Mouse (Mus musculus) limb, embryonic 13.5 days (tissue): ENCODE results near the gene Mgat3. TPM values are rescaled to one million over a fixed set of nuclear protein-coding genes. Genes with fewer than 3 reads are reported as not detected.
A peak's percentile ranks its signal among the peaks of the same experiment; 100 is the strongest.

ENCODE experiments used
- ATAC-seq: fragments of 200-750 bp; cut with Nextera tagmentation; 2 replicates; pipeline ENCODE4 v1.8.0; 2017; ENCODE audit warnings: low read depth, moderate number of reproducible peaks, moderate TSS enrichment; ENCODE audit not compliant: low FRiP score
- H3K27ac ChIP-seq: fragments of 300-500 bp; sonication (generic); 2 replicates; pipeline ENCODE4 v1.5.1; 2015; ENCODE audit warnings: inconsistent platforms, mild to moderate bottlenecking, moderate library complexity
- H3K27me3 ChIP-seq: fragments of 300-500 bp; sonication (generic); 2 replicates; pipeline ENCODE4 v1.6.1; 2015; ENCODE audit warnings: mild to moderate bottlenecking, inconsistent platforms
- H3K36me3 ChIP-seq: fragments of 300-500 bp; sonication (generic); 2 replicates; pipeline ENCODE4 v1.6.1; 2015; ENCODE audit warnings: inconsistent platforms, mild to moderate bottlenecking, moderate library complexity
- H3K4me1 ChIP-seq: fragments of 300-500 bp; sonication (generic); 2 replicates; pipeline ENCODE4 v1.6.1; 2015; ENCODE audit warnings: inconsistent platforms
- H3K4me2 ChIP-seq: fragments of 300-500 bp; sonication (generic); replicated peaks from 2 replicates; pipeline ENCODE4 v1.6.1; 2015; ENCODE audit warnings: inconsistent platforms, mild to moderate bottlenecking, moderate library complexity
- H3K4me3 ChIP-seq: fragments of 300-500 bp; sonication (generic); 2 replicates; pipeline ENCODE4 v1.5.1; 2015; ENCODE audit warnings: moderate library complexity, mild to moderate bottlenecking, inconsistent platforms
- H3K9ac ChIP-seq: fragments of 300-500 bp; sonication (generic); 2 replicates; pipeline ENCODE4 v1.6.1; 2015; ENCODE audit warnings: mild to moderate bottlenecking, inconsistent platforms
- H3K9me3 ChIP-seq: fragments of 300-500 bp; sonication (generic); 2 replicates; pipeline ENCODE4 v1.6.1; 2016; ENCODE audit warnings: inconsistent platforms
- WGBS: fragments of 180-500 bp; shearing (Covaris S2); methylation state at CpG from one replicate; pipeline ENCODE4 v1.1.7; 2015; 5-methylcytosine and 5-hydroxymethylcytosine counted together
- polyA plus RNA-seq: library from polyadenylated mRNA; unstranded; fragments of >200 nt; fragmentation: Nextera tagmentation; extraction: Ambion mirVana; gene quantifications from 2 replicates; pipeline ENCODE4 v1.2.1, GENCODE M21; 2015

Gene Mgat3
- polyA plus RNA-seq, 1 experiment from 2014 or later: 6.1 TPM

DNA sequence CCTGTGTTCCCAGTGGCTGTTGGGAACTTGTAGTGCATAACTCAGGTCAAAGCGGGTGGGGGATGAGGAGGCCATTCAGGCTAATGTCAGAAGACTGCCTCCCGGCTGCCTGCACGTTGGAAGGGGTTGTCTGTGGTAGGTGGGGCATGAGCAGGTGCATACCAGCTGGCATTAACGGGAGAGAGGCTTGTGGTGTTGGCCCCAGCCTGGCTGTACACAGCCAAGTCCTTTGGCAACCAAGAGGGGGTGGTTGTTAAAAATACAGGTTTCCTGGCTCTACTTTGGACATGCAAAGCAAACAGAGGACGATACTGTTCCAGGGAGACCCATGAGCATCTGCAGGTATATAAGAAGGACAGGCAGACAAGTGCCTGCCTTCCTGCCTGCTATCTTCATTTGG is 8.1 kb upstream of the Mgat3 start:
- Histone ChIP-seq H3K36me3 (peaks cover 31% of the 10 kb centered on the region), H3K27ac (no peak overlapping the region), H3K4me3 (no peak overlapping the region), H3K9me3 (no peaks in the 10 kb centered on the region), H3K4me1 (no peaks in the 10 kb centered on the region), H3K4me2 (no peak overlapping the region), H3K27me3 (no peaks in the 10 kb centered on the region), H3K9ac (no peak overlapping the region)
- no peak for ATAC-seq
- 56% methylated on average over 5 of the region's 5 CpGs for WGBS

DNA sequence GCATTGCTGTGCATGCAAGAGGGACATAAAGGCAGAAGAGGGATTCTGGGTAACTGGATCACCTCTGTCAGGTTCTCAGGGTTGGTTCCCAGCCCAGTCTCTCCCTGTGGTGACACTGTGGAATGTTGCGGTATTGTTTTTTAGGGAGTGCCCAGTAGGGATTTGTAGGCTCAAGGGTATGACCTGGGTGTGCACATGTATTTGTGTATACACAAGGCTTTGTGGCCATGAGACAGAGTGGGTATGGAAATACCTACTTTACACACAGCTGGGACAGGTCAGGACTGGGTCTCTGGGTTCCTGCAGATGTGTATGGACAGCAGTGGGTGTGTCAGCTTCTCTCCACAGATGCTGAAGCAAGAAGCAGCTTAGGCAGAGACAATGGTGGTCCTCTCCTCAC is 4.0 kb upstream of the Mgat3 start:
- WGBS: 100% methylated on average over 1 of the region's 1 CpGs
- H3K36me3 ChIP-seq: no peaks in the 10 kb centered on the region
- no peaks in the 10 kb centered on the region for H3K9me3 ChIP-seq
- H3K4me2 ChIP-seq: no peak overlapping the region
- peaks cover 22% of the 10 kb centered on the region for H3K4me1 ChIP-seq
- H3K9ac ChIP-seq: no peak overlapping the region
- no peak for ATAC-seq
- H3K27me3 ChIP-seq: no peaks in the 10 kb centered on the region
- no peak overlapping the region for H3K4me3 ChIP-seq
- no peak overlapping the region for H3K27ac ChIP-seq

GRCm38 (mm10) chr15:80170357-80170756 is 3.2 kb upstream of the Mgat3 start:
- Histone ChIP-seq H3K9me3 (no peaks in the 10 kb centered on the region), H3K36me3 (no peaks in the 10 kb centered on the region), H3K9ac (no peak overlapping the region), H3K27ac (no peak overlapping the region), H3K4me3 (no peak overlapping the region), H3K4me2 (no peak overlapping the region), H3K4me1 (peaks cover 31% of the 10 kb centered on the region), H3K27me3 (no peaks in the 10 kb centered on the region)
- ATAC-seq: no peak
- 53% methylated on average over 4 of the region's 4 CpGs for WGBS

DNA sequence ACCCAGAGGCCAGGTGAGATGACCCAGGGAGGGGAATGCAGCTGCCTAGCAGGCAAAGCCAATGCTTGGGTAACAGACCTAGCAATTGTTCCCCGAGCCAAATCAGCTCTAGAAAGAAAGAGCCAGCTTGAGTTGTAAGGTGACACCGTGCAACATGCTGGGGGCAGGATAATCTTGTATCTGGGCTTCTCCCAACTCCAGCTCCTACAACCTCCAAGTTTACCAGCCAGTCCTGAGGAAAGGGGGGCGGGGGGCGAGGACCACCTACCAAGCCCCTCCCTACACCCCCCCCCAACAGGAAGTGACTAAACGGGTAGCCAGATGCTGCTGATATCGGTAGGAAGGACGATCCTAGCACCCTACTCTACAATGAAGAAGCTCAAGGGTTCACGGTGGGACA is 2.2 kb upstream of the Mgat3 start:
- no peak for ATAC-seq
- H3K27ac ChIP-seq: no peak overlapping the region
- H3K9ac ChIP-seq: no peak overlapping the region
- H3K4me3 ChIP-seq: peak overlapping the region; percentile 7; the same call in 1 of the 2 replicates
- WGBS: 5% methylated on average over 8 of the region's 8 CpGs
- H3K9me3 ChIP-seq: no peaks in the 10 kb centered on the region
- H3K36me3 ChIP-seq: no peaks in the 10 kb centered on the region
- H3K27me3 ChIP-seq: no peaks in the 10 kb centered on the region
- H3K4me2 ChIP-seq: peak overlapping the region; percentile 27
- peaks cover 35% of the 10 kb centered on the region for H3K4me1 ChIP-seq

DNA sequence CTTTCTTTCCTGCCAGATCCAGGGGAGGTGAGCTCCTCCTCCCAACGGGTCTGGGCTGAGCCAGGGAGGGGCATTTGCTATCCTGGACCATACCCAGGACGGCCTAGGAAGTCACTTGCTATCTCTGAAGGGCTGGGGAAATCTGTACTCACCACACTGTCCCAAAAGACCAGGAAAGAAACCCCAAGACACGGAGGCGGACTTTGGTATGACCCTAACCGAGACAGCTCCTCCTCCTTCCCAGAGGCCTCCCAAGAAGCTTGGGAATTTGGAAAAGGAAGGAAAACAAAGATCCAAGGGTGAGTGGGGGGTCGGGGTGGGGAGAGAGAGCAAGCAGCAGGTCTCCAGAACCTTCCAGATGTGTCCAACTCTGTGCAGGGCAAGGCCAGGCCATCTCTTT is 1.7 kb upstream of the Mgat3 start:
- Histone ChIP-seq H3K27me3 (no peaks in the 10 kb centered on the region), H3K4me1 (peaks cover 35% of the 10 kb centered on the region), H3K36me3 (no peaks in the 10 kb centered on the region), H3K9me3 (no peaks in the 10 kb centered on the region), H3K4me2 (peak overlapping the region; percentile 27), H3K27ac (no peak overlapping the region), H3K9ac (no peak overlapping the region), H3K4me3 (peak overlapping the region; percentile 7; the same call in 1 of the 2 replicates)
- 29% methylated on average over 6 of the region's 6 CpGs for WGBS
- ATAC-seq: no peak

GRCm38 (mm10) chr15:80173781-80174597 is 468 bp downstream of the Mgat3 start:
- H3K4me2 ChIP-seq: peak overlapping the region; percentile 85
- peak overlapping the region; percentile 90 for H3K4me3 ChIP-seq
- H3K36me3 ChIP-seq: no peaks in the 10 kb centered on the region
- H3K27ac ChIP-seq: peak overlapping the region; percentile 88
- peak; percentile 72 for ATAC-seq
- no peaks in the 10 kb centered on the region for H3K27me3 ChIP-seq
- H3K4me1 ChIP-seq: peaks cover 35% of the 10 kb centered on the region
- H3K9me3 ChIP-seq: no peaks in the 10 kb centered on the region
- under 1% methylated on average over 53 of the region's 60 CpGs for WGBS
- peak overlapping the region; percentile 96 for H3K9ac ChIP-seq

DNA sequence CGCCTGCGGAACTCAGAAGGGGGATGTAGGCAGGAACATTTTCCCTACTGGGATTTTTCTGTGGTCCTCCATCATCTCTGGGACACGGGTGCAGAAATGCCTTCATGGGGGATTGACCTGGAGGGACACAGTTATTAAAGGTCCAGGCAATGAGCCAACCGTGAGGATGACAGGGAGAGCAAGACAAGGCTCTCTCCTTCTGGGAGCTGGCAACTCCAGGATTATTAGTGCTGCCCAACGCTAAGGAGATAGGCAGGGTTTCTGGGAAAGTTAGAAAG is 1.0 kb downstream of the Mgat3 start:
- Histone ChIP-seq H3K27ac (peak overlapping the region; percentile 88), H3K4me3 (peak overlapping the region; percentile 90), H3K4me1 (peaks cover 35% of the 10 kb centered on the region), H3K9ac (peak overlapping the region; percentile 96), H3K9me3 (no peaks in the 10 kb centered on the region), H3K4me2 (peak overlapping the region; percentile 85), H3K36me3 (no peaks in the 10 kb centered on the region), H3K27me3 (no peaks in the 10 kb centered on the region)
- ATAC-seq: no peak
- under 1% methylated on average over 5 of the region's 5 CpGs for WGBS

DNA sequence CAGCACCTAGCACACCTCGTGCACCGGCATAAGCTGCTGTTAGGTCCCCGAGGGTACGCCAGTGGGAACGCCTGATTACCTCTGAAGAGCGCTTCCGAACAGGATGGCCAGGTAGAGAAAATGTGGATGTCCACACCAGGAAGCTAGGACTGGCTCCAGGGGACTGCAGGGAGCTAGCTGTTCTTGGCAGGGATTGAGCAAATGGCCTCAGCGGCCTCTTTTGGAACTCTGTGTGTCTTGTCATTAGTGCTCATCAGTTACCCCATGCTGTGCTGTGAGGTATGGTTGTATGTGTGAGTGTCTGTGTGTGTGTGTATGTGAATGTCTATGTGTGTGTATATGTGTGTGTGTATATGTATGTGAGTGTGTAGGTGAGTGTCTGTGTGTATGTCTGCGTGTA is 1.8 kb downstream of the Mgat3 start:
- WGBS: 77% methylated on average over 9 of the region's 9 CpGs
- H3K27me3 ChIP-seq: no peaks in the 10 kb centered on the region
- H3K4me1 ChIP-seq: peaks cover 35% of the 10 kb centered on the region
- ATAC-seq: no peak
- H3K36me3 ChIP-seq: no peaks in the 10 kb centered on the region
- no peaks in the 10 kb centered on the region for H3K9me3 ChIP-seq
- peak overlapping the region; percentile 96; the same call in 1 of the 2 replicates for H3K9ac ChIP-seq
- peak overlapping the region; percentile 85 for H3K4me2 ChIP-seq
- peak overlapping the region; percentile 90 for H3K4me3 ChIP-seq
- no peak overlapping the region for H3K27ac ChIP-seq

DNA sequence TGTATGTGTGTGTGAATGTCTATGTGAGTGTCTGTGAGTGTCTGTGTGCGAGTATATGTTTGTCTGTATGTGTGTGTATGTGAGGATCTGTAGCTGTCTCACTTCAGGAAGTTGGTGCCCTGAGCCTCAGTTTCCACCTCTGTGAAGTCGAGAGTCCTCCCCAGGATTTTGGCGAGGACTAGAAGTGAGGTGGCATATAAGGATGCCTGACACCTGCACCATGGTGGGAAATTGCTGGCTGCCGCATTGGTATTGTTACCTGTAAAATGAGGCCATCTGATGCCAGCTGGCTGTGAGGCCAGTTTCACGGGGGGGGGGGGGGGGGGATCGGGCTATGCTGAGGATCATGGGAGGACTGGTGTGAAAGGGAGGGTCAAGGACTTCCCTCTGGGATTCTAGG is 2.2 kb downstream of the Mgat3 start:
- WGBS: 64% methylated on average over 5 of the region's 6 CpGs
- peaks cover 32% of the 10 kb centered on the region for H3K4me1 ChIP-seq
- no peak overlapping the region for H3K27ac ChIP-seq
- H3K9ac ChIP-seq: no peak overlapping the region
- H3K4me2 ChIP-seq: peak overlapping the region; percentile 85
- peaks cover 3% of the 10 kb centered on the region; the same call in 1 of the 2 replicates for H3K36me3 ChIP-seq
- no peak for ATAC-seq
- peak overlapping the region; percentile 90; the same call in 1 of the 2 replicates for H3K4me3 ChIP-seq
- no peaks in the 10 kb centered on the region for H3K27me3 ChIP-seq
- no peaks in the 10 kb centered on the region for H3K9me3 ChIP-seq

DNA sequence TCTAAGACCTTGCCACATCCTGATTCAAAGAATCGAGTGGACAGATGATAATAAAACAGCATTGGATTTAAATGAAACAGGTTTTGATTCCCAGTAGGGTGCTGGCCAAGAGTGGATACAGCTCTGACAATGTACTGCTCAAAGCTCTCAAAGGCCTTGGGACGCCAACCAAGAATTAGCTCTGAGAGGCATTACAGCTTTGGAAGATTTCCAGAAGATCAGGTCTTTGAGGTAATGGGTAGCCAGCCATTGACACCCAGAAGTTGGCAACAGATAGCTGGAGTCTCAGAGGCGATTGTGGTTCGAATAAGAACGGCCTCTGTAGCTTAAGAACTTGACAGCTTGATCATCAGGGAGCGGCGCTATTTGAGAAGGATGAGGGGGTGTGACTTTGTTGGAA is 8.0 kb downstream of the Mgat3 start:
- H3K9ac ChIP-seq: no peak overlapping the region
- H3K9me3 ChIP-seq: peaks cover 4% of the 10 kb centered on the region; the same call in 1 of the 2 replicates
- no peaks in the 10 kb centered on the region for H3K27me3 ChIP-seq
- no peak overlapping the region for H3K4me3 ChIP-seq
- peaks cover 23% of the 10 kb centered on the region for H3K36me3 ChIP-seq
- no peak for ATAC-seq
- WGBS: 91% methylated on average over 7 of the region's 7 CpGs
- H3K4me2 ChIP-seq: no peak overlapping the region
- no peak overlapping the region for H3K27ac ChIP-seq
- H3K4me1 ChIP-seq: no peaks in the 10 kb centered on the region

DNA sequence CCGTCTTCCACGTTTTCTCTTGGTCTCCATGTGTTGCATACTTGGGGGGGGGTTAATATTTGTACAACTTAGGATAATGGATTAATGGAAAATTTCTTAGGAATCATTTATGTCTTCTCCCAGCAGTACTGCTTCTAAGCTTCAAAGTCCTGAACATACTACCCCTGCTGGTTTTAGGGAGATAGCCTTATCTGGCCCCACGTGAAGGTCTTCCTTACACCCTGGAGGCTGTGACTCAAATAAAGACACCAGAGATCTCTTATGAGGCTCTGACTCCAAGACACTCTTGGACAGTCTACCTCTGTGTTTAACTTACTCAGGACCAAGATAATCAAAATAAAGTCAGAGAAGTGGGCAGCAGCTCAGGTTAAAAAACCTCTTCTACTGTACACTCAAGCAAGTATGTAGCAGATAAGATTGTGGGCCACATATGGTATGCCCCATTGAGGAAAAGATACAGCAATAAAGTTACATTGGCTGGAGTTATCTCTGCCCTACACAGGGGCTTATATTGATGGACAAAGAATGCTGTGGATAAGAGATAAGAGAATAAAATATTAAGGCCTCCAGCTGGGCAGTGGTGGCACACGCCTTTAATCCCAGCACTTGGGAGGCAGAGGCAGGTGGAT is 8.7 kb downstream of the Mgat3 start:
- H3K4me3 ChIP-seq: no peak overlapping the region
- ATAC-seq: no peak
- 90% methylated on average over 4 of the region's 4 CpGs for WGBS

GRCm38 (mm10) chr15:80188927-80189326 is 15.4 kb downstream of the Mgat3 start:
- Histone ChIP-seq H3K27me3 (no peaks in the 10 kb centered on the region), H3K4me3 (no peak overlapping the region), H3K36me3 (no peaks in the 10 kb centered on the region), H3K27ac (no peak overlapping the region), H3K9ac (no peak overlapping the region), H3K9me3 (no peaks in the 10 kb centered on the region), H3K4me1 (peaks cover 14% of the 10 kb centered on the region; the same call in 1 of the 2 replicates), H3K4me2 (no peak overlapping the region)
- WGBS: 78% methylated on average over 5 of the region's 5 CpGs
- ATAC-seq: no peak

More for the DNA sequence above, 8.7 kb downstream of the Mgat3 start:
- Histone ChIP-seq H3K27ac (no peak overlapping the region), H3K4me2 (no peak overlapping the region), H3K4me1 (no peaks in the 10 kb centered on the region), H3K9me3 (peaks cover 4% of the 10 kb centered on the region; the same call in 1 of the 2 replicates), H3K27me3 (no peaks in the 10 kb centered on the region), H3K9ac (no peak overlapping the region), H3K36me3 (peaks cover 23% of the 10 kb centered on the region)
